Mouse (Mus musculus) E14TG2a.4 (cell line): Measurements from ENCODE around the gene Apol7a.
A peak's percentile ranks its signal among the peaks of the same experiment; 100 is the strongest.

Experiments
- H3K27me3 ChIP-seq: 2 replicates; pipeline ENCODE4 v1.6.1; 2014; ENCODE audit warnings: low read length, control low read depth; ENCODE audit not compliant: insufficient read depth
- H3K36me3 ChIP-seq: 2 replicates; pipeline ENCODE4 v1.6.1; 2014; ENCODE audit warnings: low read length, control low read depth; ENCODE audit not compliant: insufficient read depth
- H3K4me1 ChIP-seq: replicated peaks from 2 replicates; pipeline ENCODE4 v1.6.1; 2014; ENCODE audit warnings: low read depth, low read length, control low read depth
- H3K4me3 ChIP-seq: replicated peaks from 2 replicates; pipeline ENCODE4 v1.5.1; 2014; ENCODE audit warnings: mild to moderate bottlenecking, low read length
- H3K9me3 ChIP-seq: 2 replicates; pipeline ENCODE4 v1.6.1; 2014; ENCODE audit warnings: low read length, control low read depth
- CTCF ChIP-seq: conservative IDR thresholded peaks from 2 replicates; pipeline ENCODE4 v1.5.1; 2014; ENCODE audit warnings: low read length
- NANOG ChIP-seq: IDR thresholded peaks from 2 replicates; pipeline ENCODE4 v1.6.1; 2014; ENCODE audit warnings: borderline replicate concordance, low read length, mixed read lengths
- POU5F1 ChIP-seq: IDR thresholded peaks from 2 replicates; pipeline ENCODE4 v1.6.1; 2014; ENCODE audit warnings: low read length, borderline replicate concordance

Gene Apol7a

DNA sequence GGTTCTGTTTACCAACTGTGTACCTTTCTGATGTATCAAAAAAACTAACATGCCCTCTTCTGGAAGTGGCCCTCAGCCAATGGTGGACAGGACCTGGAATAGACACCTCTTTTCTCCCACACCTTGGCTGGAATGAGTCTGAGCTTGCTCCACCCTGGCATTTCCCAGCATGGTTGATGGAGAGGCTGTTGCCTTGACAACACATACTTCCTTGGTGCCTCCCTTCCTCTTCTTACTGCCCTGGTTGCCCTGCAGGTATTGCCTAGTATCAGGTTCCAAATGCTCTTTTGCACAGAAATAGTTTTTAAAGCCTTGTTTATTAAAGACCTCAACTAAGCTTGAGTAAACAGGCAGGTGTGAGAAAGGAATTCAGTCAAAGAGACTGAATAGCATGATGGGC, 58.3 kb downstream of the Apol7a start:
- Histone ChIP-seq H3K36me3 (no peaks in the 10 kb centered on the region), H3K4me3 (0 out of 2 replicates have a peak overlapping the region, but pooled peaks have one; percentile 3), H3K4me1 (peaks cover 90% of the 10 kb centered on the region), H3K9me3 (no peaks in the 10 kb centered on the region), H3K27me3 (no peaks in the 10 kb centered on the region)
- no peak for TF ChIP-seq POU5F1
- no peak for TF ChIP-seq NANOG
- no peak for TF ChIP-seq CTCF

DNA sequence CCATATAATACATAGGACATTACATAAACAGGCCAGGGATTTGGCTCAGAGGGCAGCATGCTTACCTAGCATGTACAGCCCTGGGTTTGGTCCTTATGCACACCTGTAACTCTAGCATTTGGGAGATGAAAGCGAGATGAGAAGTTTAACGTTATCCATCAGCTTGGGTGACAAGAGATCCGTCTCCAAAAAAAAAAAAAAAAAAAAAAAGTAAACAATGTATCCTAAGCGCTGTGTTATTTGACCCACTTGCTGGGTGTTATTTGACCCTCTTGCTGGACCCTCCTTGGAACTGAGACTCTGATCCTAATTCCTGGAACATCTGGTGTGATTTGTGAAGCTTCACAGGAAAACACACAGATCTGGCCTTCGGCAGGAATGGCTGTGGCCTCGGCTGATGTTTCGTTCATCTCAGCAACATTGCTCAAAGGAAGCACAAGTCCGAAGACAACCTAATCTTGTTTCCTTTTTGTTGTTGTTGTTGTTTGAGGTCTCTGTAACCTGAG, 59.9 kb downstream of the Apol7a start:
- peak overlapping the region; percentile 82 for H3K4me3 ChIP-seq
- H3K36me3 ChIP-seq: peaks cover 10% of the 10 kb centered on the region
- peaks cover 87% of the 10 kb centered on the region for H3K4me1 ChIP-seq
- no peaks in the 10 kb centered on the region for H3K9me3 ChIP-seq
- no peaks in the 10 kb centered on the region for H3K27me3 ChIP-seq
- no peak for TF ChIP-seq POU5F1
- TF ChIP-seq CTCF: no peak
- no peak for TF ChIP-seq NANOG

DNA sequence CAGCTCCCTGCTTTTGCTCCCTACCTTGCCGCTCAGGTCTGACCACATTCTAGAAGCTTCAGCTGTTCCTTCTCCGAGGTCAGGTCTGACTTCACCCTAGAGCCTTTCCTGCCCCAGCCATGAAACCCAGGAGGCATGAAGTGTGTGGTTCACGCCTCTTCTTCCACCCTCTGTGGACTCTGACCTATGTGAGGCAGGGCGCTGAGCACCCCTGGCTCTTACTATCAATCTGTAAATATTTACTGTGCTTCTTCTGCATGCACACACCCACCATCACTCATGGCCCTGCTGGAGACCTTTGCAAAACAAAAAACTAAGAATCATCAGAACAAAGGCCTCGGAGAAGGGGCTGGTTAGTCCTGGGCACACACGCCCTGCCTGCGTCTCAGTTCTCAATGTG, 60.5 kb downstream of the Apol7a start:
- Histone ChIP-seq H3K9me3 (no peaks in the 10 kb centered on the region), H3K4me1 (peaks cover 87% of the 10 kb centered on the region), H3K27me3 (no peaks in the 10 kb centered on the region), H3K4me3 (peak overlapping the region; percentile 82), H3K36me3 (peaks cover 10% of the 10 kb centered on the region)
- TF ChIP-seq CTCF (no peak), POU5F1 (no peak), NANOG (peak; percentile 86)
